Mouse (Mus musculus): ENCODE results near the gene Pcdh20. TPM values are rescaled to one million over a fixed set of nuclear protein-coding genes. Genes with fewer than 3 reads are reported as not detected.

The Pcdh20 gene
- polyA plus RNA-seq (2015; fragmentation: Nextera tagmentation; extraction: Ambion mirVana), result 3.1 and 3.9 TPM in 2 replicates

DNA sequence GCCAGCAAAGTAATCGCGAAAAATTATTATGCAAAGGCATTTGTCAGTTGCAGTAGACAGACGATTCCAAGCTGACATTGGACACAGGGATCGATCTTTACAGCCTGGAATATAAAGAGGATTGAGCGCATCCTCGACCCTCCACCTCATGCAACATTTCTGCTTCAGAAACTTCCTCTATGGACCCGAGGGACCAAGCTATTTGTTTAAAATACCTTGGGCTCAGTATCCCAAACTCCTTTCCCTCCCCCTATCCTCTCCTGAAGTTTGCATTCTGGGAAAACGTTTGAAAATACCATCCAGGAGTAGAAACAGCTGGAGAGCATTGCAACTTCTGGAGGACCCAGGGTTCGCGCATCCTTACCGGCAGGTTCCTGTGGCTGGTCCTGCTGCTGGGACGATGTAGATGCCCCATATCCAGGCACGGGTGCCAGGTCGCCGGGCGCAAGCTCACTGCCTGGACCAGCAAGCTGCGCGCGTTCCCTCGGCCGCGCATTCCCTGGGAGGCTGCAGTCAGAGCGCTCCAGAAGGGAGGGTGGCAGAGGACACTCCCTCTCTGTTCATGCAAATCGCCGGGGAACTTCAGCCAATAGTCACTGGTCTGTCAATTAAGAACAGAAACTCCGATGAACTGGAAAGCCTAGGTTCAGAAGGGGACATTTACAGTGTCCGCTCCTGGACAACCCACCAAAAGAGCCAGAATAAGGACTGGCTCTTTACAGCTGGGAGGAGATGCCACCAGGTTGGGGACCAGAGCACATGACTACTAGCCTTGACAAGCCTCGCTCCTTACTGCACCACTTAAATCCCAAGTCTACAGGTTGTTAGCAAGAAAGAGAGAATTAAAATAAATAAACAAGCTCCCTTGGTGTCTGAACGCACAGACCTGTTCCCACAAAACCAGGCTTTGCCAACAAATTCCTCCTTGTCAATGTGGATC is at the start of gene Pcdh20:
Gene Pcdh20 (minus strand): TSS at position 902 of the 940 bp plus-strand sequence.
- Histone ChIP-seq H3K4me1 (peaks cover 12% of the 10 kb centered on the region; the same call in 1 of the 2 replicates), H3K4me2 (peak within 1 kb of the TSS; percentile 72), H3K4me3 (peak within 1 kb of the TSS; percentile 43), H3K9ac (0 out of 2 replicates have a peak within 1 kb of the TSS, but pooled peaks have one; percentile 18), H3K36me3 (no peaks in the 10 kb centered on the region), H3K27ac (no peak within 1 kb of the TSS), H3K9me3 (no peaks in the 10 kb centered on the region), H3K27me3 (peaks cover 18% of the 10 kb centered on the region)
- ATAC-seq (ENCODE audit: insufficient number of reproducible peaks, low FRiP score, low TSS enrichment, low read depth), result 0 out of 2 replicates have a peak, but pooled peaks have one; percentile 67
- 2% methylated on average over 29 of the region's 29 CpGs for WGBS

DNA sequence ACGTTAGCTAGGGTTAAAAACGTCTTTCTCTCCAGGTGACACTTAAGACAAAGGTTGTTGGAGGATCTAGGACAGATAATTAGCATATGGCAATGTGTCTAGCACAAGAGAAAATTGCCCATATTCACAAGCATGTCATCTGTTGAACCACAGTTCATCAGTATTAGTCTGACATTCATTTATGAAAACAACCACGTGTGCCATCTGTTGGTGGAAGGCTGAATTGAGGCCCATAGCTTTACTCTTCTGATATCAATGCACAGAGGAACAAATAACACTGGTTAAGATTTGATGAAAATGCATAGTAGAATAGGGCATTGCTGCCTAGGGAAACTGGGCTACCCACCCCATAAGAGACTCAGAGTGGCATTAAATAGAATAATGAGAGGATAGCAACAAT is 8.7 kb upstream of the Pcdh20 start:
- Histone ChIP-seq H3K27me3 (no peaks in the 10 kb centered on the region), H3K9ac (no peak overlapping the region), H3K4me3 (no peak overlapping the region), H3K9me3 (no peaks in the 10 kb centered on the region), H3K4me2 (no peak overlapping the region), H3K4me1 (no peaks in the 10 kb centered on the region), H3K27ac (no peak overlapping the region), H3K36me3 (no peaks in the 10 kb centered on the region)
- 53% methylated on average over 3 of the region's 3 CpGs for WGBS
- no peak for ATAC-seq (ENCODE audit: insufficient number of reproducible peaks, low FRiP score, low TSS enrichment, low read depth)

DNA sequence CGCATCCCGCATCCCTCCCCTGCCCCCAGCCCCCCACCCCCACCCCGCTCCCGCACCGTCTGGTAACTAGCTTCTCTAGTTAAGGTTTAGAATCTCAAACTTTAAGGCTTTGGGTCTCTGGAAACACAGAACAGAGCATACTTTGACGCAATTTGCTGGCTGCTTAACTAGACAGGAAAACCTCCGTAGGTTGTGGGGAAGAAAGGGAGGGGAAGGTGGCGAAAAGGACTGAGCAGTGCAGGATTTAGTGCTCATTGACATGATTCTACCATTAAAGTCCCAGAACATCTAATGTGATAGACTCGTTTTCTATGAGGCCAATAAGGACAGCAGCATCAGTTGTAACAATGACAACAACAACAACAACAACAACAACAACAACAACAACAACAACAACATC is 1.2 kb downstream of the Pcdh20 start:
- no peak overlapping the region for H3K27ac ChIP-seq
- no peak for ATAC-seq (ENCODE audit: insufficient number of reproducible peaks, low FRiP score, low TSS enrichment, low read depth)
- H3K9me3 ChIP-seq, result no peaks in the 10 kb centered on the region
- peaks cover 12% of the 10 kb centered on the region; the same call in 1 of the 2 replicates for H3K4me1 ChIP-seq
- no peaks in the 10 kb centered on the region for H3K36me3 ChIP-seq
- no peak overlapping the region for H3K9ac ChIP-seq
- 2% methylated on average over 9 of the region's 9 CpGs for WGBS
- H3K4me3 ChIP-seq, result peak overlapping the region; percentile 43
- peaks cover 18% of the 10 kb centered on the region for H3K27me3 ChIP-seq
- peak overlapping the region; percentile 72 for H3K4me2 ChIP-seq

DNA sequence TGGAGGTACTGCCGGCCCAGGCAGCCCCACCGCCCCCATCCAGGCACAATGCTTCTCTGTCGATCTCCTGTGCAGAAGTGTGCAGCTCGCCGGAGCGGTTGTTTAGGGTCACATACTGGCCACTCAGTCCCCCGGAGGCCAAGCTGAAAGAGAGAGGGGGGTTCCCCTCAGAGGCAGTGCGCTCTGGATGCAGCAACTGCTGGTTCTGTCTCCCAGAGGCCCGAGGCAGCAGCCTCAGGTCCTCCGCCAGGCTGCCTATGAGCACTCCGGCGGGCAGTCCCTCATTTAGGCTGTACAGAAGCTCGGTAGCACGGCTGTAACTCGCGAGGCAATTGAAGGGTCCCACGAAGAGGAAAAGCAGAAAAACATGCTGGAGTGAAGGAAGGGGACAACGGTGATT is 1.8 kb downstream of the Pcdh20 start:
- ATAC-seq (ENCODE audit: insufficient number of reproducible peaks, low FRiP score, low TSS enrichment, low read depth), result no peak
- no peaks in the 10 kb centered on the region for H3K9me3 ChIP-seq
- no peaks in the 10 kb centered on the region for H3K36me3 ChIP-seq
- peaks cover 12% of the 10 kb centered on the region; the same call in 1 of the 2 replicates for H3K4me1 ChIP-seq
- WGBS, result 2% methylated on average over 18 of the region's 18 CpGs
- 0 out of 2 replicates have a peak overlapping the region, but pooled peaks have one; percentile 18 for H3K9ac ChIP-seq
- H3K27ac ChIP-seq, result no peak overlapping the region
- peak overlapping the region; percentile 72 for H3K4me2 ChIP-seq
- H3K27me3 ChIP-seq, result peaks cover 18% of the 10 kb centered on the region
- H3K4me3 ChIP-seq, result peak overlapping the region; percentile 43

DNA sequence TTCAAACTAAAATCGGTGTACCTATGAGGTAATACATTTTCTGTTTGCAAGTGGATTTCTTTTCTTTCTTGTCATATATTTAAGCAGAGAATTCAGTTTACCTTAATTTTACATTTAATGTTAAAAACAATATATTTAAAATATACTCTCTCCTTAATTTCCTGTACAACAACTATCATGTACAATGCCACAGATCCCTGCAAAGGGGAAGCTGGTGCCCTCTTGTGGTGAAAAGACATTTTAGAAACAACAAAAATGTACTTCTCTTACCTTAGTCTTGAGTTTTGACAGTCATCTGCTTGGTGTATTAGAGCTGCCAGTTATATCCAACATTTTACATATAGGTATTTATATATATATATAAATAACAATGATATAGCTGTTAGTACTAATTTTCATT is 4.8 kb downstream of the Pcdh20 start:
- Histone ChIP-seq H3K4me3 (no peak overlapping the region), H3K4me1 (peaks cover 12% of the 10 kb centered on the region; the same call in 1 of the 2 replicates), H3K36me3 (no peaks in the 10 kb centered on the region), H3K4me2 (no peak overlapping the region), H3K27ac (no peak overlapping the region), H3K9me3 (no peaks in the 10 kb centered on the region), H3K9ac (no peak overlapping the region), H3K27me3 (peaks cover 18% of the 10 kb centered on the region)
- no peak for ATAC-seq (ENCODE audit: insufficient number of reproducible peaks, low FRiP score, low TSS enrichment, low read depth)
- 83% methylated on average over 1 of the region's 1 CpGs for WGBS

DNA sequence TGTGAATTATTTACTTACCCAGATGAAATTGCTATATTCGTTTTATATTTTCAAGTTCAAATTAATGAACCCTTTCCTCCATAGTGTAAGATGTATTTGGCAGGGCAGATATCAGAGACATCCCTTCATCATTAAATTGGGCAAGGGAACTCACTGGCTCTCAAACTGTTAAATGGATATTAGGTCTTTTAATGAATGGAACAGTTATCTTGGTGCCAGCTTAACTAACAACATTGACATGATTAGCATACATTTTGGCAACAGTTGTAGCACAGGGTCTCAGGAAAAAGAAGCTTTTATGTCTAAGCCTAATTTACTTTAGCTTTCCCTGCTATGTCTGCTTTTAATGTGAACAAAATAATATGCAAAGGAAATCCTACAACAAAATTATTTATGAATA is 6.8 kb downstream of the Pcdh20 start:
- no peak overlapping the region for H3K9ac ChIP-seq
- 58% methylated on average over 1 of the region's 1 CpGs for WGBS
- H3K27ac ChIP-seq, result no peak overlapping the region
- peaks cover 3% of the 10 kb centered on the region; the same call in 1 of the 2 replicates for H3K4me1 ChIP-seq
- no peak overlapping the region for H3K4me2 ChIP-seq
- no peaks in the 10 kb centered on the region for H3K36me3 ChIP-seq
- ATAC-seq (ENCODE audit: insufficient number of reproducible peaks, low FRiP score, low TSS enrichment, low read depth), result no peak
- no peak overlapping the region for H3K4me3 ChIP-seq
- no peaks in the 10 kb centered on the region for H3K9me3 ChIP-seq
- H3K27me3 ChIP-seq, result peaks cover 7% of the 10 kb centered on the region

DNA sequence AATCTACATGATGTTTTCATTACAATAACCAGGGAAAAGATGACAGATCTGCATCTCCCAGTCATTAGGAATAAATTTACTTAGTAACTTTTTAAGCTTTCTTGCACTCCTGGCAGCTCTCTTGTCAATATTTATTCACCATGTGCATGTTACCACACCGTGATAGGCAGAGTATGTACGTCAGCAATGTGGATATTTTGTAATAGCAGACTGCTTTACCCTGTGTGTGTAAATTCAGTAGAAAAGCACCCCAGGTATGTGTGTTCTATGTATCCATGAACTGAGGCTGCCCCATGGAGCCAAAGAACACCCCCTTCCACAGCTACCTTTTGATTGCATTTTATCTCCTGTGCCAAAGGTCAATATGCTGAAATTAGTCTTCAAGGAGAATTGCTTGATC is 7.8 kb downstream of the Pcdh20 start:
- H3K9me3 ChIP-seq, result no peaks in the 10 kb centered on the region
- no peaks in the 10 kb centered on the region for H3K4me1 ChIP-seq
- H3K27ac ChIP-seq, result no peak overlapping the region
- ATAC-seq (ENCODE audit: insufficient number of reproducible peaks, low FRiP score, low TSS enrichment, low read depth), result no peak
- H3K27me3 ChIP-seq, result no peaks in the 10 kb centered on the region; the same call in 1 of the 2 replicates
- H3K4me3 ChIP-seq, result no peak overlapping the region
- WGBS, result 67% methylated on average over 2 of the region's 2 CpGs
- H3K4me2 ChIP-seq, result no peak overlapping the region
- no peak overlapping the region for H3K9ac ChIP-seq
- no peaks in the 10 kb centered on the region for H3K36me3 ChIP-seq

DNA sequence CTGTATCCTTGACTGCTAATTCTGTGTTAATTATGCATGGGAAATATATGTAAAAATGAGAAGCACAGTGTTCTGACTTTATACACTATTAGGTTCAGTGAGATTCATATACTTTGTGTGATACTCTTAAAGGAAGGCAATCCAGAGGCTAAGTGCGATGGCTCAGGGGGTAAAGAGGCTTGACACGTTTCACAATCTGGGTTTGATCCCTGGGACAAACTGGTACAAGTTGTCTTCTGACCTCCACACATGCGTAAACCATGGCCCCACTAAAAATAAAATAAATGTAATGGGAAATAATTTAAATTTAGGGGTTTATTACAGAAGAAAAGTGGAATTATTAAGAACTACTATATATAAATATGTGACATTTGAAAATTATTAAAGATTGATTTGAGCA is 8.3 kb downstream of the Pcdh20 start:
- Histone ChIP-seq H3K27me3 (no peaks in the 10 kb centered on the region; the same call in 1 of the 2 replicates), H3K36me3 (no peaks in the 10 kb centered on the region), H3K9ac (no peak overlapping the region)

DNA sequence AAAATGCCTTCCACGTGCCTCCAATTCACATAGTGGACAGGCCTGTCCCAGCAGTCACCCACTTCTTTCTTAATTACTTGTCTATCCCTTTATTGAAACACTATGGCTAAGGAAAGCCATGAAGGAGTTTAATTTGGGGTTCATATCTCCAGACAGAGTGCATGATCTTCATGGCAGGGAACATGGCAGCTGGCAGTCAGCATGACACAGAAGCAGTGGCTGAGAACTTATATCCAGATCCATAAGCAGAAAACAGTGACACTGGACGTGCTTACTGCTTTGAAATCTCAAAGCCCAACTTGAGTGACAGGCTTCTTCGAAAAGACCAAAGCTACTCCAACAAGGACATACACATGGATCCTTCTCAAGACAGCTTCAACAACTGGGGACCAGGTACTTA is 10.5 kb downstream of the Pcdh20 start:
- Histone ChIP-seq H3K27ac (no peak overlapping the region), H3K4me1 (no peaks in the 10 kb centered on the region), H3K9me3 (no peaks in the 10 kb centered on the region), H3K4me2 (no peak overlapping the region), H3K36me3 (no peaks in the 10 kb centered on the region), H3K27me3 (no peaks in the 10 kb centered on the region), H3K4me3 (no peak overlapping the region), H3K9ac (no peak overlapping the region)
- WGBS, result 81% methylated on average over 3 of the region's 3 CpGs
- ATAC-seq (ENCODE audit: insufficient number of reproducible peaks, low FRiP score, low TSS enrichment, low read depth), result no peak

More for the DNA sequence above, 8.3 kb downstream of the Pcdh20 start:
- no peak overlapping the region for H3K4me2 ChIP-seq
- no peak for ATAC-seq (ENCODE audit: insufficient number of reproducible peaks, low FRiP score, low TSS enrichment, low read depth)
- no peak overlapping the region for H3K4me3 ChIP-seq
- H3K9me3 ChIP-seq, result no peaks in the 10 kb centered on the region
- WGBS, result 69% methylated on average over 3 of the region's 3 CpGs
- H3K4me1 ChIP-seq, result no peaks in the 10 kb centered on the region
- no peak overlapping the region for H3K27ac ChIP-seq

DNA sequence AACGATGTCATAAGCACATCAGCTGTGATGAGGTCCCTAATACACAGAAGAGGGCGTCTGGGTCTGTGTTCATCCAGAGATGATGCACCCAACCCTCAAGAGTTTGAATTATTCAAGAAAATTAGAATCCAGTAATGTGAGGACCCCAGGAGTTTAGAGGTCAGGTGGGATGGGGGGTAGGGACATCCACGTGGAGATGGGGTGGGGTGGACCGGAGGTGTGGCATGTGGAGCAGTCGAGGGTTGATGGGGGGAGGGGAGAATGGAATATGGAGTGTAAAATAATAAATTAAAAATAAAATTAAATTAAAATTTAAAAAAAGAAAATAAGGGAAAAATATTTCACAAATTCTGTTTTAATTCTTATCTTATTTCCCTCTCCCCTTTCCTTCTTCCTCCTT is 27.9 kb downstream of the Pcdh20 start:
- H3K4me3 ChIP-seq, result no peak overlapping the region
- no peaks in the 10 kb centered on the region for H3K36me3 ChIP-seq
- no peaks in the 10 kb centered on the region for H3K4me1 ChIP-seq
- no peak overlapping the region for H3K9ac ChIP-seq
- 68% methylated on average over 5 of the region's 5 CpGs for WGBS
- H3K4me2 ChIP-seq, result no peak overlapping the region
- H3K27me3 ChIP-seq, result no peaks in the 10 kb centered on the region
- H3K9me3 ChIP-seq, result no peaks in the 10 kb centered on the region
- no peak for ATAC-seq (ENCODE audit: insufficient number of reproducible peaks, low FRiP score, low TSS enrichment, low read depth)
- no peak overlapping the region for H3K27ac ChIP-seq

DNA sequence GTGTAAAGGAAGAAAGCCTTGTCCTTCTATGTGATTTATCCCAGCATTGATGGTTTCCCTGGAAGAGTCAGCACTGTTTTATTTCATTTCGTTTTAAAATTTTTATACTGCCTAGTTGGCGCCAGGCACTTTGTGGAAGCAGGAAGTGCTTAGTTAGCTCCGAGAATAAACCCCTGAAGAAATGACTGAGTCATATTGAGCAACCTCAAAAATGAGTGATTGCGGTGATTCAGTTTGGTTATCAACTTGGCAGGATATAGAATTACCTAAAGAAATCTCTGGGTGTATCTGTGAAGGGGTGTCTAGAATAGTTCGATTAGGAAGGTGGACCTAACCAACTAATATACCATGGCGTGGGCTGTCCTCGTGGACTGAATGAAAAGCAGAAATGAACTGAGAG is 41.8 kb downstream of the Pcdh20 start:
- H3K9ac ChIP-seq, result no peak overlapping the region
- H3K4me2 ChIP-seq, result no peak overlapping the region
- H3K27me3 ChIP-seq, result no peaks in the 10 kb centered on the region
- H3K4me1 ChIP-seq, result no peaks in the 10 kb centered on the region
- H3K36me3 ChIP-seq, result no peaks in the 10 kb centered on the region
- H3K27ac ChIP-seq, result no peak overlapping the region
- 82% methylated on average over 7 of the region's 7 CpGs for WGBS
- H3K4me3 ChIP-seq, result no peak overlapping the region
- H3K9me3 ChIP-seq, result no peaks in the 10 kb centered on the region
- no peak for ATAC-seq (ENCODE audit: insufficient number of reproducible peaks, low FRiP score, low TSS enrichment, low read depth)

DNA sequence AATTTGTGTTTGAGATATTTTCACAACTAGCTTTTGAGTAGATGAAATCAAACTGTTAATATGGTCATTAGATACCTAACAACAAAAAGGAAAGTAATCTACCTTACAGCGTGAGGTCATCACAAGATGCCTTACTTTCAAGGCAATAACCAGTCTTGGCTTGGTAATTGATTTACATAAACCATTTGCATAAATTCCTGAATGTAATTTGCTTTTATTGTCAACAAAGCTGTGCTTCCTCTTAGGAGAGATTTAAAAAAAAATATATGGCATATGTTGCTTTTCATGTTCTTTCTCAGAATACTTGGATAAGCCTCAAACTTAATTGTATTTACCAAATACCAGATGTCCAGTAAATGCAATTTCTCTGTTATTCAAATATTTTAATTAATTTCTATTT is 43.8 kb downstream of the Pcdh20 start:
- no peak overlapping the region for H3K4me2 ChIP-seq
- H3K27ac ChIP-seq, result no peak overlapping the region
- H3K4me3 ChIP-seq, result no peak overlapping the region
- no peaks in the 10 kb centered on the region for H3K9me3 ChIP-seq
- H3K4me1 ChIP-seq, result no peaks in the 10 kb centered on the region
- no peaks in the 10 kb centered on the region for H3K36me3 ChIP-seq
- H3K9ac ChIP-seq, result no peak overlapping the region
- no peaks in the 10 kb centered on the region for H3K27me3 ChIP-seq
- 86% methylated on average over 1 of the region's 1 CpGs for WGBS
- no peak for ATAC-seq (ENCODE audit: insufficient number of reproducible peaks, low FRiP score, low TSS enrichment, low read depth)
